Mouse (Mus musculus): Measurements from ENCODE around the gene Lpo.

DNA sequence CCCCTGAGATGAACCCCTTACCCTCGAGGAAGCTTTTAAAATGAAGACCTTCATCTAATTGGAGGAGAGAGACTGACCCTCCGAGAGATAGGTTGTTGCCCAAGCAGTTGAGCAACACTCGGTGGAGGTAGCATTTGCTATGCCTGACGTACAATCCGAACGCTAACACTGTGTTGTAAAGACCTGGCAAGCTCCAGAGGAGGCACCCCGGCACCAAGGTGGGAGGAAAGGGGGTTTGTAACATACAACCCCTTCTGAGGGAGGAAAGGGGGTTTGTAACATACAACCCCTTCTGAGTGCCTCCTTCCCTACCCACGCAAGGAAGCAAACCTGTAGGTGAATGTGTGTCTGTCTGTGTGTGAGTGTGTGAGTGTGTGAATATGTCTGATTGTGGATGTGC is 43.7 kb upstream of the Lpo start:
- TF ChIP-seq CTCF (IDR thresholded peaks at IDR 0.05; ENCODE audit: extremely low read depth, insufficient read length, insufficient replicate concordance, low read depth, low read length): no peak
- TF ChIP-seq POLR2A (IDR thresholded peaks at IDR 0.05; ENCODE audit: low read depth, low read length): no peak

All from small intestine, adult 2 months (tissue).